Mouse (Mus musculus) kidney, embryonic 16.5 days (tissue): ENCODE measurements around the gene Anapc2. TPM values are rescaled to one million over a fixed set of nuclear protein-coding genes. Genes with fewer than 3 reads are reported as not detected.

Experiments used
- ATAC-seq: fragments of 200-750 bp; cut with Nextera tagmentation; 2 replicates; pipeline ENCODE4 v1.8.0; 2017; ENCODE audit warnings: moderate TSS enrichment; ENCODE audit not compliant: low FRiP score, low TSS enrichment
- H3K27ac ChIP-seq: fragments of 300-500 bp; sonication (generic); 2 replicates; pipeline ENCODE4 v1.5.1; 2014; ENCODE audit warnings: low read length
- H3K27me3 ChIP-seq: fragments of 300-500 bp; sonication (generic); 2 replicates; pipeline ENCODE4 v1.6.1; 2014; ENCODE audit warnings: low read length, control low read depth, mixed read lengths; ENCODE audit not compliant: insufficient read depth
- H3K36me3 ChIP-seq: fragments of 300-500 bp; sonication (generic); 2 replicates; pipeline ENCODE4 v1.6.1; 2014; ENCODE audit warnings: low read length, control low read depth, mixed read lengths; ENCODE audit not compliant: insufficient read depth
- H3K4me1 ChIP-seq: fragments of 300-500 bp; sonication (generic); 2 replicates; pipeline ENCODE4 v1.6.1; 2014; ENCODE audit warnings: low read length, control low read depth, mixed read lengths; ENCODE audit not compliant: insufficient read depth
- H3K4me2 ChIP-seq: fragments of 300-500 bp; sonication (generic); replicated peaks from 2 replicates; pipeline ENCODE4 v1.6.1; 2014; ENCODE audit warnings: low read depth, low read length
- H3K4me3 ChIP-seq: fragments of 300-500 bp; sonication (generic); 2 replicates; pipeline ENCODE4 v1.5.1; 2014; ENCODE audit warnings: mild to moderate bottlenecking, low read length
- H3K9ac ChIP-seq: fragments of 300-500 bp; sonication (generic); replicated peaks from 2 replicates; pipeline ENCODE4 v1.6.1; 2014; ENCODE audit warnings: low read length
- H3K9me3 ChIP-seq: fragments of 300-500 bp; sonication (generic); 2 replicates; pipeline ENCODE4 v1.6.1; 2016; ENCODE audit warnings: low read length, control low read depth
- WGBS: fragments of 180-500 bp; shearing (Covaris S2); extraction: QIAGEN DNeasy Blood & Tissue Kit; methylation state at CpG from one replicate; pipeline ENCODE4 v1.1.7; 2014; 5-methylcytosine and 5-hydroxymethylcytosine counted together
- polyA plus RNA-seq: library from polyadenylated mRNA; unstranded; fragments of >200 nt; fragmentation: Nextera tagmentation; extraction: Ambion mirVana; gene quantifications from 2 replicates; pipeline ENCODE4 v1.2.1, GENCODE M21; 2015

The Anapc2 gene
- polyA plus RNA-seq, 1 experiment from 2014 or later: 152 TPM

- Histone ChIP-seq H3K4me1 (peaks cover 24% of the 10 kb centered on the region), H3K9me3 (no peaks in the 10 kb centered on the region), H3K4me2 (peak overlapping the region; percentile 57), H3K27me3 (peaks cover 62% of the 10 kb centered on the region), H3K27ac (no peak overlapping the region), H3K9ac (0 out of 2 replicates have a peak overlapping the region, but pooled peaks have one; percentile 41), H3K4me3 (peak overlapping the region; percentile 38), H3K36me3 (no peaks in the 10 kb centered on the region)
- WGBS: 3% methylated on average over 32 of the region's 43 CpGs
- ATAC-seq: peak; percentile 46
Measured at GRCm38 (mm10) chr2:25292054-25292544, 19.8 kb downstream of the Anapc2 start.

- Histone ChIP-seq H3K9ac (no peak overlapping the region), H3K4me1 (peaks cover 24% of the 10 kb centered on the region), H3K4me3 (no peak overlapping the region; the same call in 1 of the 2 replicates), H3K27ac (no peak overlapping the region), H3K9me3 (no peaks in the 10 kb centered on the region), H3K27me3 (peaks cover 62% of the 10 kb centered on the region), H3K36me3 (no peaks in the 10 kb centered on the region), H3K4me2 (no peak overlapping the region)
- ATAC-seq: no peak
- WGBS: 0% methylated on average over 1 of the region's 1 CpGs
Measured at GRCm38 (mm10) chr2:25292856-25293255, 20.6 kb downstream of the Anapc2 start.

GRCm38 (mm10) chr2:25293706-25294105 lies 21.4 kb downstream of the Anapc2 start:
- no peaks in the 10 kb centered on the region for H3K9me3 ChIP-seq
- H3K27ac ChIP-seq: no peak overlapping the region
- no peak for ATAC-seq
- H3K4me2 ChIP-seq: no peak overlapping the region
- peaks cover 24% of the 10 kb centered on the region for H3K4me1 ChIP-seq
- H3K9ac ChIP-seq: no peak overlapping the region
- WGBS: 70% methylated on average over 9 of the region's 9 CpGs
- no peak overlapping the region for H3K4me3 ChIP-seq
- H3K27me3 ChIP-seq: peaks cover 53% of the 10 kb centered on the region
- no peaks in the 10 kb centered on the region for H3K36me3 ChIP-seq

GRCm38 (mm10) chr2:25297093-25297492 lies 24.8 kb downstream of the Anapc2 start:
- H3K36me3 ChIP-seq: no peaks in the 10 kb centered on the region
- ATAC-seq: no peak
- WGBS: 73% methylated on average over 6 of the region's 8 CpGs

GRCm38 (mm10) chr2:25298046-25298445 lies 25.8 kb downstream of the Anapc2 start:
- H3K9me3 ChIP-seq: no peaks in the 10 kb centered on the region
- no peak overlapping the region for H3K27ac ChIP-seq
- no peak overlapping the region for H3K4me2 ChIP-seq
- no peak overlapping the region for H3K4me3 ChIP-seq
- H3K36me3 ChIP-seq: no peaks in the 10 kb centered on the region
- no peak for ATAC-seq
- H3K4me1 ChIP-seq: no peaks in the 10 kb centered on the region
- peaks cover 10% of the 10 kb centered on the region; the same call in 1 of the 2 replicates for H3K27me3 ChIP-seq
- WGBS: 80% methylated on average over 10 of the region's 10 CpGs
- H3K9ac ChIP-seq: no peak overlapping the region

More at GRCm38 (mm10) chr2:25297093-25297492, 24.8 kb downstream of the Anapc2 start:
- Histone ChIP-seq H3K9ac (no peak overlapping the region), H3K27ac (no peak overlapping the region), H3K9me3 (no peaks in the 10 kb centered on the region), H3K27me3 (peaks cover 19% of the 10 kb centered on the region), H3K4me1 (peaks cover 7% of the 10 kb centered on the region), H3K4me3 (no peak overlapping the region), H3K4me2 (no peak overlapping the region)

GRCm38 (mm10) chr2:25303452-25303851 lies 31.2 kb downstream of the Anapc2 start:
- 66% methylated on average over 3 of the region's 3 CpGs for WGBS
- no peak for ATAC-seq
- H3K27me3 ChIP-seq: peaks cover 44% of the 10 kb centered on the region

GRCm38 (mm10) chr2:25303931-25304656 lies 31.8 kb downstream of the Anapc2 start:
- H3K4me2 ChIP-seq: no peak overlapping the region; the same call in 1 of the 2 replicates
- ATAC-seq: no peak
- WGBS: 75% methylated on average over 7 of the region's 7 CpGs
- H3K9me3 ChIP-seq: no peaks in the 10 kb centered on the region
- H3K27ac ChIP-seq: no peak overlapping the region
- H3K27me3 ChIP-seq: peaks cover 50% of the 10 kb centered on the region
- H3K4me1 ChIP-seq: peaks cover 3% of the 10 kb centered on the region; the same call in 1 of the 2 replicates
- no peak overlapping the region for H3K9ac ChIP-seq
- no peaks in the 10 kb centered on the region for H3K36me3 ChIP-seq
- H3K4me3 ChIP-seq: no peak overlapping the region; the same call in 1 of the 2 replicates

More at GRCm38 (mm10) chr2:25303452-25303851, 31.2 kb downstream of the Anapc2 start:
- no peak overlapping the region for H3K9ac ChIP-seq
- H3K27ac ChIP-seq: no peak overlapping the region
- no peak overlapping the region for H3K4me2 ChIP-seq
- H3K9me3 ChIP-seq: no peaks in the 10 kb centered on the region
- no peaks in the 10 kb centered on the region for H3K36me3 ChIP-seq
- H3K4me1 ChIP-seq: peaks cover 3% of the 10 kb centered on the region; the same call in 1 of the 2 replicates
- H3K4me3 ChIP-seq: no peak overlapping the region

GRCm38 (mm10) chr2:25304657-25305541 lies 32.6 kb downstream of the Anapc2 start:
- no peaks in the 10 kb centered on the region for H3K36me3 ChIP-seq
- H3K4me1 ChIP-seq: peaks cover 3% of the 10 kb centered on the region; the same call in 1 of the 2 replicates
- H3K27ac ChIP-seq: no peak overlapping the region
- peak; percentile 71; the same call in 1 of the 2 replicates for ATAC-seq
- H3K27me3 ChIP-seq: peaks cover 53% of the 10 kb centered on the region
- peak overlapping the region; percentile 37; the same call in 1 of the 2 replicates for H3K9ac ChIP-seq
- H3K4me3 ChIP-seq: peak overlapping the region; percentile 46
- H3K9me3 ChIP-seq: no peaks in the 10 kb centered on the region
- peak overlapping the region; percentile 85 for H3K4me2 ChIP-seq
- 3% methylated on average over 42 of the region's 45 CpGs for WGBS

- Histone ChIP-seq H3K4me3 (peak overlapping the region; percentile 46), H3K27ac (no peak overlapping the region), H3K36me3 (no peaks in the 10 kb centered on the region), H3K4me1 (peaks cover 3% of the 10 kb centered on the region; the same call in 1 of the 2 replicates), H3K9me3 (no peaks in the 10 kb centered on the region), H3K27me3 (peaks cover 61% of the 10 kb centered on the region), H3K9ac (peak overlapping the region; percentile 37; the same call in 1 of the 2 replicates), H3K4me2 (peak overlapping the region; percentile 85)
- 49% methylated on average over 14 of the region's 14 CpGs for WGBS
- no peak for ATAC-seq
Measured at GRCm38 (mm10) chr2:25305587-25306359, 33.5 kb downstream of the Anapc2 start.
